Mouse (Mus musculus): ENCODE measurements at regions not wholly inside any gene's neighbourhood (a gene's known extent, or its start where the extent isn't known, plus 50 kb on each side); places are given as distances from the start of the nearest gene placed in this dataset.

DNA sequence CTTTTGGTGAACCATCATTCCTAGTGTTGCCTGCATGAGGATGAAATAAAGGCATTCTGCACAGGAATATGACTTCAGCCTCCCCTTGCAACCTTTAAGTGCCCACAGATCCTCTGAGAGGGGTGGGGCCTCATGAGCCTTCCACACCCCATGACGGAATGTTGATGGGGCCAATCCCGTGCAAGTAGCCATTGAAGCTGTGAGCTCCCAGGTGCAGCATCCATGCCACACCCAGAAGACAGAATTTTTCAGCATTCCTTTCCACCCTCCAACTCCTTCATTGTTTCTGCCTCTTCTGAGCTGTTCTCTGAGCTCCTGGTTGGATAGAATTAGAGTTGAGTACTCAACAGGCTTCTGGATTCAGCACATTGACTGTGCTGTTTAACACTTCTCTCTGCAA is 174.6 kb upstream of the Srrm4 start:
- no peak for DNase-seq (ENCODE audit: low read depth)

DNA sequence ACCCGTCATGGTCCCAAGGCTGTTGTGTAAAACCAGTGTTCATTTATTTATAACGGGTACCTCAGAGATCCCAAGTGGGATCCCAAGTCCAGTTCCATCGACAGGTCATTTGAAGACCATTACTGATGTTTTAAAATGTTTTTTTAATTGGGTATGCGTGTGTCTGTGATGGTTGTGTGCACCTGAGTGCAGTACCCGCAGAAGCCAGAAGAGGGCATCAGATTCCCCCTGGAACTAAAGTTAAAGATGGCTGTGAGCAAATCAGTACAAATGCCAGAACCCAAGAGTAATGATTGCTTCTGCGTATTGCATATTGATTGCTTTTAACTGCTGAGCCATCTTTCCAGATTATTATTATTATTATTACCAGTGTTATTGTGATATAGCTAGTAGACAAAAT is 169.7 kb upstream of the Srrm4 start:
- no peak for DNase-seq (ENCODE audit: low read depth)

DNA sequence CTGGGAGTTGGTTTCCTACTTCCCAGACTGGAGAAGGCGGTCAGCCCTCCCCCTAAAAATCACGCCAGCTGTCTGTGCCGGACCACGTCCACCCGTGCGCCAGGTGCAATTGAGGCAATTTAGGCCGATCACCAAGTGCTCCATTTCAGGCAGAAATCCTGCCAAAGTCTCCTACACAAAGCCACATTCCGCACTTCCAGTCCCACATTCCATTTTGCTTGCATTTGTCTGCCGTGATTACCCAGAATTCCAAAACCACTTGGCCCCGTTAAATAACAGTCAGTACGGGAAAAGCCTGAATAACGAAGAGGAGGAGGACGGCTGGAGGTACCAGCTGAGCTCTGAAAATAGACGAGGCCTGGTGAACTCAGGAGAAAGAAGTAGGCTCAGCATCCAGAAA is 167.1 kb upstream of the Srrm4 start:
- DNase-seq (ENCODE audit: low read depth) = no peak

GRCm38 (mm10) chr5:116752941-116753340 is 161.3 kb upstream of the Srrm4 start:
- DNase-seq (ENCODE audit: low read depth) = no peak

GRCm38 (mm10) chr5:116752096-116752495 is 160.5 kb upstream of the Srrm4 start:
- no peak for DNase-seq (ENCODE audit: low read depth)

DNA sequence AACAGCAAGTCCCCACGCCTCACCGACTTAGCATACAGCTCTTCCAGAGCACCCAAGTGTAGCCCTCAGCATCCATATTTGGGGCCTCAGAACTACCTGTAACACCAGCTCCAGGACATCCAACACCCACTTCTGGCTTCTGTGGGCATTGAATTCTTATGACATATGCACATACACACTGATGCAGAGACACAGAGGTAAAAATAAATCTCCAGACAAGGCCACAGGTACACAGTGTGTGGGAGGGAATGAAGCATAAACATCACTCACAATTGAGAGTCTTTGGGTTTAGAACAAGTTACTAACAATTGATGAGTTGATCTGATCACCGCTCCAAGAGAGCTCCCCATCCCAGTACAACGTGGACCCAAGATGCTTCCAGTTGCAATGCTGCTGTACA is 154.2 kb upstream of the Srrm4 start:
- DNase-seq (ENCODE audit: low read depth) = no peak

- DNase-seq (ENCODE audit: low read depth) = no peak
These were observed 152.8 kb upstream of the Srrm4 start for GRCm38 (mm10) chr5:116744389-116744788.

- DNase-seq (ENCODE audit: low read depth) = no peak
These were observed 144.0 kb upstream of the Srrm4 start for GRCm38 (mm10) chr5:116735622-116736021.

GRCm38 (mm10) chr5:116731509-116731908 is 139.9 kb upstream of the Srrm4 start:
- DNase-seq (ENCODE audit: low read depth) = no peak

DNA sequence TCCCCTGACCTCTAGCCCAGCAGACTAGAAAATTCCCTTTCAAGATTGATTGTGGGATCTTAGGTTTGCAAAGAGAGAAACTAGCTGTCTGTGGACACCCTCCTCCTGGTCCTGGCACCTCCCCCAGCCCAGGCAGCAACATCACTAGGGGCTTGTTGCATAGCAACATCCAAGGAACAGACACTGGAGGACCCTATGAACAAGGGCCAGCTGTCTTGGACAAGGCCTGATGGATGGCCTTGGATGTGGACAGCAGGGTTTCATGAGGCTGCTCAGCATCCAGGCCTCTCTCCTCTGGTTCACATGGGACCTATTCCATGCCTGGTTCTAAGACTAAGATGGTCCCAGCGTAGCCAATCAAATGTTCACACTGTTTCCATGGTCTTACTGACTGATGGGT is 127.6 kb upstream of the Srrm4 start:
- no peak for DNase-seq (ENCODE audit: low read depth)

DNA sequence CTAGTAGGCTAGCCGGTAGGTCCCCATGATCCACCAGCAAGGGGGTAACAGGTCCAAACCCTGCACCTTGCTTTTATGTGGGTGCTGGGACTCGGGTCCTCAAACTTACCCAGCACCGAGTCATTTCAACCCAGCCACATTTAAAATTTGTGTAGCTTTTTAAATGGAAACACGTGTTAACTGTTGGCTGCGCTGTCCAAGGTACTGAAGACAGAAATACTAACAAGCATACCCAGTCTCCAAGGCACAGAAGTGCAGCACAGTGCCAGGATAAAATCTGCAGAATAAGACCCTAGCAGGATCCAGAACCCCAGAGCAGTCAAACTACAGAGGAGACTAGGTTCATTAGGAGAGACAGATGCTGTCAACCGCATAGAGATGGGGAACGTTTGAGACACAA is 122.6 kb upstream of the Srrm4 start:
- no peak for DNase-seq (ENCODE audit: low read depth)

GRCm38 (mm10) chr5:116712056-116712455 is 120.4 kb upstream of the Srrm4 start:
- DNase-seq (ENCODE audit: low read depth) = no peak

DNA sequence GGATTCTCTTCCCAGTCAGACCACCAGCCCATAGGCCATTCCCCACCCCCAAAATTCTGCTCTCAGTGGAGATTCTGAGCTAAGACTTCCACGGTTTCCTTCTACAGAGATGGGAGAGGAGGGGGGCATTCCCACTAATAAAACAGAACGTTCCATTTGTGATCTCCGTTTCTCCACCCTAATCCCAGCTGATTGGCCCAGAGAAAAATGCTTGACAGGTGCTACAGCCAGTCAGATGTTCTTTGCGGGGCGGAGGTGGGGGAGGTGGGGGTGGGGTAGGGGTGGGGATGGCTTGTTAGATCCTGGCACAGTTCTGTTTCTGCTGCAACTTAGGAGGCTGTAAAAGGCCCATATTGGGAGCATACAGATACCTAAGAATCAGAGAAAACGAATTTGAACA is 116.9 kb upstream of the Srrm4 start:
- no peak for DNase-seq (ENCODE audit: low read depth)

GRCm38 (mm10) chr5:116662466-116662865 is 70.8 kb upstream of the Srrm4 start:
- no peak for DNase-seq (ENCODE audit: low read depth)

DNA sequence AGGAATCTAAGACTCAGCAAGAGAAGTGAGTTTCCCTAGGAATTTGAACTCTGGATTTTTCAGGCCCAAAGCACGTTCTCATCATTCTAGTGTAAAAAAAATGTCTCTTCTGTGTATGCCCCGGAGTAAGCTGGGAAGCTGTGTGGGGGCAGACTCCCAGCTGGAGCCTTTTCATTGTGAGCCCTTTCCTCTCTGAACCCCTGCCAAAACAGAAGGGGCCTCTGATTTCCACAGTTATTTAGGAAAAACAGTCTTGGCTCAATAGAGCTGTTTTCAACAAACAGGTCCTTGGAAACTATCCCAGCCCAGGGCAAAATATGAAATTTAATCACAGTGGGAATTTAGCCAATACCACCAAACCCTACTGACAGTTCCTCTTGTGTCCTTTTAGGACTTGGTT is 70.2 kb upstream of the Srrm4 start:
- DNase-seq (ENCODE audit: low read depth) = no peak

- DNase-seq (ENCODE audit: low read depth) = no peak
These were observed 63.1 kb upstream of the Srrm4 start for GRCm38 (mm10) chr5:116654486-116655420.

Data from induced T-regulatory cell, adult 2 months (primary cell).